Comparison of ENCODE assay signal across 20 mouse cellular contexts in genomic region chr13:110522974-110523373, GRCm38 (mm10).
DNase-seq lines count a peak whose midpoint lies in the region; ATAC-seq and TF ChIP-seq lines count a peak whose summit lies in the region.
"Had no signal": no experiment of that assay in that cellular context is flagged by ENCODE, and none has a peak within 500 bp of the region (broad histone marks: within the 10 kb centered on the region; RNA-seq: fewer than 3 reads in every experiment).

No protein-coding gene starts in this region.

- no peak for DNase-seq in left cerebral cortex, adult 11 months (ENCODE audit: low spot score)
- no peak for DNase-seq in hindbrain, postnatal 0 days (ENCODE audit: low spot score)
- no peak for DNase-seq in ovary, postnatal 36 days (ENCODE audit: low spot score)
- DNase-seq: adrenal gland, adult 2 months; adrenal gland, postnatal 10 days; adrenal gland, postnatal 25 days; cerebellum, adult 11 months; cerebellum, adult 18-20 months; cerebellum, adult 8-10 months; cerebellum, postnatal 10 days; cerebellum, postnatal 25 days; forebrain, postnatal 0 days had no signal

- ATAC-seq in granulocyte monocyte progenitor cell, adult 5-6 weeks (replicated peaks; ENCODE audit: poor library complexity, severe bottlenecking), result peak; percentile 56; the same call in 1 of the 2 replicates
- 0 out of 2 replicates have a peak, but pooled peaks have one; percentile 52 for ATAC-seq in megakaryocyte progenitor cell, adult 5-6 weeks (replicated peaks; ENCODE audit: poor library complexity)
- no peak for ATAC-seq in hindbrain, postnatal 0 days
- ATAC-seq: forebrain, embryonic 13.5 days; forebrain, embryonic 15.5 days; forebrain, postnatal 0 days had no signal

- H3K27me3 ChIP-seq in hindbrain, postnatal 0 days (ENCODE audit: insufficient read depth, low read length), result no peaks in the 10 kb centered on the region
- H3K27me3 ChIP-seq: CH12.LX; embryonic facial prominence, embryonic 12.5 days; forebrain, embryonic 13.5 days; forebrain, embryonic 15.5 days had no signal

- no peaks in the 10 kb centered on the region for H3K36me3 ChIP-seq in hindbrain, postnatal 0 days (ENCODE audit: insufficient read depth, low read length)
- H3K36me3 ChIP-seq: embryonic facial prominence, embryonic 10.5 days; embryonic facial prominence, embryonic 12.5 days; forebrain, embryonic 15.5 days; G1E had no signal

- no peak for TF ChIP-seq CTCF in hindbrain, postnatal 0 days (IDR thresholded peaks at IDR 0.05; ENCODE audit: low read depth)

- no peak overlapping the region for H3K4me3 ChIP-seq in hindbrain, postnatal 0 days (ENCODE audit: low read length)
- H3K4me3 ChIP-seq: embryonic facial prominence, embryonic 10.5 days; embryonic facial prominence, embryonic 12.5 days; forebrain, embryonic 13.5 days; forebrain, embryonic 15.5 days had no signal

- no peak overlapping the region for H3K27ac ChIP-seq in hindbrain, postnatal 0 days
- H3K27ac ChIP-seq: embryonic facial prominence, embryonic 10.5 days; embryonic facial prominence, embryonic 12.5 days; forebrain, embryonic 13.5 days; forebrain, embryonic 15.5 days had no signal

- no peaks in the 10 kb centered on the region for H3K4me1 ChIP-seq in hindbrain, postnatal 0 days (ENCODE audit: insufficient read depth, low read length)
- H3K4me1 ChIP-seq: embryonic facial prominence, embryonic 10.5 days; embryonic facial prominence, embryonic 12.5 days; forebrain, embryonic 13.5 days; forebrain, embryonic 15.5 days had no signal

- H3K9ac ChIP-seq in hindbrain, postnatal 0 days (replicated peaks; ENCODE audit: low read length), result no peak overlapping the region
- H3K9ac ChIP-seq: embryonic facial prominence, embryonic 12.5 days; forebrain, embryonic 13.5 days; forebrain, embryonic 15.5 days; forebrain, postnatal 0 days had no signal

- H3K9me3 ChIP-seq in hindbrain, postnatal 0 days (ENCODE audit: low read length), result no peaks in the 10 kb centered on the region
- H3K9me3 ChIP-seq: embryonic facial prominence, embryonic 10.5 days; embryonic facial prominence, embryonic 12.5 days; forebrain, embryonic 13.5 days; forebrain, embryonic 15.5 days had no signal

- 91% methylated on average over 4 of the region's 4 CpGs for WGBS in hindbrain, postnatal 0 days

- no peak overlapping the region for H3K4me2 ChIP-seq in hindbrain, postnatal 0 days (ENCODE audit: low read depth, low read length)
- H3K4me2 ChIP-seq: embryonic facial prominence, embryonic 12.5 days; forebrain, embryonic 13.5 days; forebrain, embryonic 15.5 days had no signal
